In the genomic region with DNA sequence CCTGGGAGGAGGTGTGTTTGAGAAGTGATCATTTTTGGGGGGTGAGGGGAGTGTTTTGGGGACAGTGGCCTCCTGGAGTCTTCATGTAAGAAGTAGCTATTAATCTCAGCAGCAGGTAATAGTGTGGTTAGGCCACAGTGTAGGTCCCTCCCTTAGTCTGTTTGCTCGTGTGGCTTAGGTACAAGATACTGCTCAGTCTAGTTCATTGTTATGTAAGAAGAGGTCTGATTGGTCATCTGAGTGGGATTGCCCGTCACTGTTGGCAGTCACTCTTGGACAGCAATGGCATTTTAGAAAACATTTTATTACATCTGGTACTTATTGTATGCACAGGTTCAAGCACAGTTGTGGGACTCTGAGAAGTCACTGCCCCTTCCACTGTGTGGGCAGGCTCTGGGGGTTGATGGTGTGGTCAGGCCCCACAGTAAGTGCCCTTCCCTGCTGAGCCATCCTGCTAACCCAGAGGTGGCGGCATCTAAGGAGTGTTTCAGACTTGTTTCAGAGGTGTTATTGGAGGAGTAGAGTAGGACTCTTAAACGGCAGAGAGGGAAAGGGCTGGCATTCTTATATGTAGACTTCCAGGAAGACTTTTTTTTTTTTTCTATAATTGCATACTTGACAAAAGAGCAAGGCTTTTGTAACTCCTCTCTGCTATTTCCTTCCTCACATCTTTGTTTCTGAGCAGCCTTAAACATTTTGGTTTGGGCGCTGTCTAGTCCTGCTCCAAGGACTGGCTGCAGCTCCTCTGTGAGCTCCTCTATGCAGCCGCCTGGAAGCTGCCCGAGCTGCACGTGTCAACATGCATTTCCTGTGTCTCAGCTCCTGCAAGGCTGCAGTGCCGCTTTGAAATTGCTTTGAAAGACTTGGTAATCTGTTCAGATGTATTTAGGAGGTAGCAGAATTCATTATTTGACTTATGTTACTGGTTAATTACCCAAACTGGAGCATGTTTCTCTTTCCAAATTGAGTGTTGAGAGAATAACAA, we compare ENCODE assay signal across 8 mouse cellular contexts. TPM values are rescaled to one million over a fixed set of nuclear protein-coding genes. Genes with fewer than 3 reads are reported as not detected.
DNase-seq lines count a peak whose midpoint lies in the region; ATAC-seq and TF ChIP-seq lines count a peak whose summit lies in the region.

No protein-coding gene starts in this region.

- no peak overlapping the region for H3K9ac ChIP-seq in kidney, postnatal 0 days (ENCODE audit: low read depth, low read length)
- H3K9ac ChIP-seq in kidney, embryonic 14.5 days (ENCODE audit: low read depth, low read length): no peak overlapping the region; the same call in 1 of the 2 replicates
- H3K9ac ChIP-seq in midbrain, postnatal 0 days (replicated peaks; ENCODE audit: low read length, poor library complexity, severe bottlenecking): no peak overlapping the region

- H3K36me3 ChIP-seq in kidney, postnatal 0 days (ENCODE audit: insufficient read depth, low read length): no peaks in the 10 kb centered on the region
- H3K36me3 ChIP-seq in kidney, embryonic 14.5 days (ENCODE audit: control insufficient read depth, insufficient read depth, low read length): no peaks in the 10 kb centered on the region
- H3K36me3 ChIP-seq in embryonic facial prominence, embryonic 10.5 days (replicated peaks): no peaks in the 10 kb centered on the region
- H3K36me3 ChIP-seq in midbrain, postnatal 0 days (ENCODE audit: insufficient read depth, low read length): no peaks in the 10 kb centered on the region

- ATAC-seq in kidney, postnatal 0 days (replicated peaks; ENCODE audit: low FRiP score, low read depth): no peak
- ATAC-seq in kidney, embryonic 14.5 days (ENCODE audit: low FRiP score, low TSS enrichment): no peak
- ATAC-seq in midbrain, postnatal 0 days (ENCODE audit: low FRiP score): no peak

- 33% methylated on average over 9 of the region's 9 CpGs for WGBS in kidney, postnatal 0 days
- WGBS in kidney, embryonic 14.5 days: 24% methylated on average over 9 of the region's 9 CpGs
- WGBS in embryonic facial prominence, embryonic 10.5 days: 28% methylated on average over 9 of the region's 9 CpGs
- 38% methylated on average over 9 of the region's 9 CpGs for WGBS in midbrain, postnatal 0 days

- H3K4me1 ChIP-seq in kidney, postnatal 0 days (replicated peaks; ENCODE audit: insufficient read depth, low read length): 0 out of 2 replicates have a peak, but pooled peaks cover 7% of the 10 kb centered on the region
- H3K4me1 ChIP-seq in kidney, embryonic 14.5 days (ENCODE audit: control insufficient read depth, insufficient read depth, low read length): 0 out of 2 replicates have a peak, but pooled peaks cover 12% of the 10 kb centered on the region
- peaks cover 49% of the 10 kb centered on the region for H3K4me1 ChIP-seq in embryonic facial prominence, embryonic 10.5 days
- no peaks in the 10 kb centered on the region; the same call in 1 of the 2 replicates for H3K4me1 ChIP-seq in midbrain, postnatal 0 days (ENCODE audit: insufficient read depth, low read length)

- intact Hi-C loops in gastrocnemius, postnatal 36 days (cut with DNase I): no loop called here

- H3K4me3 ChIP-seq in kidney, postnatal 0 days (replicated peaks; ENCODE audit: low read depth, low read length): no peak overlapping the region
- no peak overlapping the region for H3K4me3 ChIP-seq in kidney, embryonic 14.5 days (ENCODE audit: low read length)
- no peak overlapping the region for H3K4me3 ChIP-seq in embryonic facial prominence, embryonic 10.5 days
- H3K4me3 ChIP-seq in midbrain, postnatal 0 days (ENCODE audit: low read depth, low read length): no peak overlapping the region

- H3K27ac ChIP-seq in kidney, postnatal 0 days: no peak overlapping the region
- no peak overlapping the region for H3K27ac ChIP-seq in kidney, embryonic 14.5 days (ENCODE audit: low read depth, low read length)
- peak overlapping the region; percentile 64 for H3K27ac ChIP-seq in embryonic facial prominence, embryonic 10.5 days (replicated peaks)
- H3K27ac ChIP-seq in midbrain, postnatal 0 days (ENCODE audit: low read depth, low read length): no peak overlapping the region

- peak; percentile 44 for DNase-seq in kidney, postnatal 0 days (ENCODE audit: low spot score)
- peak; percentile 61 for DNase-seq in T-cell, adult 2 months (ENCODE audit: low spot score)
- DNase-seq in embryonic facial prominence, embryonic 10.5 days (ENCODE audit: low spot score): peak; percentile 48
- peak; percentile 7 for DNase-seq in midbrain, postnatal 0 days (ENCODE audit: low spot score)
- DNase-seq in testis, postnatal 14 days (ENCODE audit: low spot score): no peak
- DNase-seq in adrenal gland, postnatal 14 days: no peak
- DNase-seq in gastrocnemius, postnatal 36 days: no peak

- H3K4me2 ChIP-seq in kidney, postnatal 0 days (ENCODE audit: low read length): no peak overlapping the region
- no peak overlapping the region for H3K4me2 ChIP-seq in kidney, embryonic 14.5 days (replicated peaks; ENCODE audit: low read depth, low read length)
- no peak overlapping the region for H3K4me2 ChIP-seq in midbrain, postnatal 0 days (ENCODE audit: low read depth, low read length, poor library complexity, severe bottlenecking)

- no peak for TF ChIP-seq CTCF in kidney, postnatal 0 days (IDR thresholded peaks at IDR 0.05; ENCODE audit: low read depth)
- no peak for TF ChIP-seq CTCF in midbrain, postnatal 0 days (IDR thresholded peaks at IDR 0.05)

- no peaks in the 10 kb centered on the region for H3K9me3 ChIP-seq in kidney, postnatal 0 days (replicated peaks; ENCODE audit: low read length)
- H3K9me3 ChIP-seq in kidney, embryonic 14.5 days (ENCODE audit: control insufficient read depth, low read length): no peaks in the 10 kb centered on the region
- H3K9me3 ChIP-seq in embryonic facial prominence, embryonic 10.5 days: no peaks in the 10 kb centered on the region
- H3K9me3 ChIP-seq in midbrain, postnatal 0 days (ENCODE audit: low read length): no peaks in the 10 kb centered on the region

- no peaks in the 10 kb centered on the region for H3K27me3 ChIP-seq in kidney, postnatal 0 days (ENCODE audit: insufficient read depth, low read length)
- no peaks in the 10 kb centered on the region for H3K27me3 ChIP-seq in kidney, embryonic 14.5 days (ENCODE audit: control insufficient read depth, insufficient read depth, low read length)
- no peaks in the 10 kb centered on the region for H3K27me3 ChIP-seq in embryonic facial prominence, embryonic 10.5 days (replicated peaks; ENCODE audit: low read depth, poor library complexity, severe bottlenecking)
- no peaks in the 10 kb centered on the region for H3K27me3 ChIP-seq in midbrain, postnatal 0 days (ENCODE audit: insufficient read depth, low read length)

RNA-seq across cellular contexts. Expression of a gene that starts 54.6 kb away (rescaled TPM):
- polyA plus RNA-seq in kidney, postnatal 0 days (2015; fragmentation: Nextera tagmentation; extraction: Ambion mirVana): 7.0 and 8.6 TPM in 2 replicates
- polyA plus RNA-seq in kidney, embryonic 14.5 days (2014; fragmentation: Nextera tagmentation; extraction: Ambion mirVana): 6.4 and 7.8 TPM in 2 replicates
- polyA plus RNA-seq in embryonic facial prominence, embryonic 10.5 days (2016; fragmentation: Nextera tagmentation; extraction: Ambion mirVana): 3.7 TPM in 2 replicates
- total RNA-seq in midbrain, postnatal 0 days (2014; rRNA removed): 5.8 and 8.3 TPM in 2 replicates
- 3.4 and 3.6 TPM in 2 replicates for polyA plus RNA-seq in midbrain, postnatal 0 days (2015; fragmentation: Nextera tagmentation; extraction: Ambion mirVana)
- total RNA-seq in adrenal gland, postnatal 14 days (2021): 39.3 and 50.1 TPM in 2 replicates
- total RNA-seq in gastrocnemius, postnatal 36 days (2021): 10 to 100 TPM; 19.0 to 29.2 TPM

Comparison
In these comparisons a context has a peak if more than half of its experiments do, and no peak if none do; other contexts are left out.
1. DNase-seq: peak in kidney, postnatal 0 days (single experiment), T-cell, adult 2 months (single experiment), embryonic facial prominence, embryonic 10.5 days (single experiment) and midbrain, postnatal 0 days (single experiment); none in testis, postnatal 14 days (single experiment), adrenal gland, postnatal 14 days (single experiment) and gastrocnemius, postnatal 36 days (0 of 2).